Mouse (Mus musculus) hindbrain, embryonic 15.5 days (tissue): ENCODE results near the gene Pitpnb. TPM values are rescaled to one million over a fixed set of nuclear protein-coding genes. Genes with fewer than 3 reads are reported as not detected.

Experiments used
- ATAC-seq: fragments of 200-750 bp; cut with Nextera tagmentation; 2 replicates; pipeline ENCODE4 v1.8.0; 2017; ENCODE audit warnings: low read depth, moderate number of reproducible peaks, moderate TSS enrichment; ENCODE audit not compliant: low FRiP score
- H3K27ac ChIP-seq: fragments of 300-500 bp; sonication (generic); replicated peaks from 2 replicates; pipeline ENCODE4 v1.5.1; 2015; ENCODE audit warnings: mild to moderate bottlenecking, inconsistent platforms
- H3K27me3 ChIP-seq: fragments of 300-500 bp; sonication (generic); 2 replicates; pipeline ENCODE4 v1.6.1; 2015; ENCODE audit warnings: control low read depth, inconsistent platforms
- H3K36me3 ChIP-seq: fragments of 300-500 bp; sonication (generic); 2 replicates; pipeline ENCODE4 v1.6.1; 2015; ENCODE audit warnings: control low read depth, inconsistent platforms
- H3K4me1 ChIP-seq: fragments of 300-500 bp; sonication (generic); replicated peaks from 2 replicates; pipeline ENCODE4 v1.6.1; 2015; ENCODE audit warnings: control low read depth, inconsistent platforms
- H3K4me2 ChIP-seq: fragments of 300-500 bp; sonication (generic); 2 replicates; pipeline ENCODE4 v1.6.1; 2015; ENCODE audit warnings: moderate library complexity, mild to moderate bottlenecking, inconsistent platforms
- H3K4me3 ChIP-seq: fragments of 300-500 bp; sonication (generic); 2 replicates; pipeline ENCODE4 v1.5.1; 2015; ENCODE audit warnings: mild to moderate bottlenecking, inconsistent platforms
- H3K9ac ChIP-seq: fragments of 300-500 bp; sonication (generic); 2 replicates; pipeline ENCODE4 v1.6.1; 2015; ENCODE audit warnings: inconsistent platforms
- H3K9me3 ChIP-seq: fragments of 300-500 bp; sonication (generic); 2 replicates; pipeline ENCODE4 v1.6.1; 2016; ENCODE audit warnings: control low read depth, inconsistent platforms
- WGBS: fragments of 180-500 bp; shearing (Covaris S2); methylation state at CpG from one replicate; pipeline ENCODE4 v1.1.7; 2015; 5-methylcytosine and 5-hydroxymethylcytosine counted together
- polyA plus RNA-seq: library from polyadenylated mRNA; unstranded; fragments of >200 nt; fragmentation: Nextera tagmentation; extraction: Ambion mirVana; gene quantifications from 2 replicates; pipeline ENCODE4 v1.2.1, GENCODE M21; 2015

Gene Pitpnb
- polyA plus RNA-seq, 1 experiment from 2014 or later = 94.9 TPM

- H3K4me2 ChIP-seq = no peak overlapping the region
- no peak overlapping the region for H3K9ac ChIP-seq
- no peaks in the 10 kb centered on the region for H3K9me3 ChIP-seq
- ATAC-seq = no peak
- 89% methylated on average over 9 of the region's 9 CpGs for WGBS
- no peak overlapping the region for H3K4me3 ChIP-seq
- no peaks in the 10 kb centered on the region for H3K36me3 ChIP-seq
- no peaks in the 10 kb centered on the region for H3K4me1 ChIP-seq
- H3K27me3 ChIP-seq = no peaks in the 10 kb centered on the region
- no peak overlapping the region for H3K27ac ChIP-seq
These were observed 16.7 kb upstream of the Pitpnb start for GRCm38 (mm10) chr5:111313833-111314232.

GRCm38 (mm10) chr5:111315061-111315460 is 15.5 kb upstream of the Pitpnb start:
- Histone ChIP-seq H3K4me3 (no peak overlapping the region), H3K4me2 (no peak overlapping the region), H3K9me3 (no peaks in the 10 kb centered on the region), H3K9ac (no peak overlapping the region), H3K36me3 (no peaks in the 10 kb centered on the region), H3K4me1 (no peaks in the 10 kb centered on the region), H3K27me3 (no peaks in the 10 kb centered on the region), H3K27ac (no peak overlapping the region)
- 91% methylated on average over 6 of the region's 6 CpGs for WGBS
- no peak for ATAC-seq

GRCm38 (mm10) chr5:111317526-111317925 is 13.0 kb upstream of the Pitpnb start:
- Histone ChIP-seq H3K4me3 (no peak overlapping the region), H3K27ac (no peak overlapping the region), H3K4me1 (no peaks in the 10 kb centered on the region), H3K36me3 (no peaks in the 10 kb centered on the region), H3K9me3 (no peaks in the 10 kb centered on the region), H3K4me2 (no peak overlapping the region), H3K27me3 (no peaks in the 10 kb centered on the region), H3K9ac (no peak overlapping the region)
- WGBS = 81% methylated on average over 3 of the region's 3 CpGs
- no peak for ATAC-seq

- Histone ChIP-seq H3K27ac (no peak overlapping the region), H3K4me3 (no peak overlapping the region), H3K4me1 (no peaks in the 10 kb centered on the region), H3K4me2 (no peak overlapping the region), H3K36me3 (no peaks in the 10 kb centered on the region), H3K9ac (no peak overlapping the region), H3K27me3 (no peaks in the 10 kb centered on the region), H3K9me3 (no peaks in the 10 kb centered on the region)
- WGBS = 67% methylated on average over 1 of the region's 1 CpGs
- ATAC-seq = no peak
These were observed 11.6 kb upstream of the Pitpnb start for GRCm38 (mm10) chr5:111318946-111319345.

GRCm38 (mm10) chr5:111325813-111326212 is 4.8 kb upstream of the Pitpnb start:
- Histone ChIP-seq H3K9ac (no peak overlapping the region), H3K36me3 (no peaks in the 10 kb centered on the region), H3K4me3 (no peak overlapping the region), H3K4me1 (peaks cover 6% of the 10 kb centered on the region), H3K9me3 (no peaks in the 10 kb centered on the region), H3K4me2 (no peak overlapping the region), H3K27me3 (no peaks in the 10 kb centered on the region), H3K27ac (no peak overlapping the region)
- WGBS = 39% methylated on average over 1 of the region's 1 CpGs
- ATAC-seq = no peak

GRCm38 (mm10) chr5:111327420-111327819 is 3.1 kb upstream of the Pitpnb start:
- H3K27ac ChIP-seq = no peak overlapping the region
- 83% methylated on average over 7 of the region's 7 CpGs for WGBS
- no peak overlapping the region for H3K9ac ChIP-seq
- H3K27me3 ChIP-seq = no peaks in the 10 kb centered on the region
- peaks cover 17% of the 10 kb centered on the region for H3K4me1 ChIP-seq
- ATAC-seq = no peak
- no peak overlapping the region for H3K4me2 ChIP-seq
- no peaks in the 10 kb centered on the region for H3K9me3 ChIP-seq
- H3K4me3 ChIP-seq = no peak overlapping the region
- H3K36me3 ChIP-seq = no peaks in the 10 kb centered on the region

GRCm38 (mm10) chr5:111329782-111330416 is 664 bp upstream of the Pitpnb start:
- Histone ChIP-seq H3K36me3 (no peaks in the 10 kb centered on the region), H3K9me3 (no peaks in the 10 kb centered on the region), H3K27ac (peak overlapping the region; percentile 86), H3K27me3 (no peaks in the 10 kb centered on the region), H3K4me1 (peaks cover 20% of the 10 kb centered on the region), H3K4me2 (peak overlapping the region; percentile 68), H3K9ac (peak overlapping the region; percentile 59), H3K4me3 (peak overlapping the region; percentile 92)
- WGBS = 21% methylated on average over 10 of the region's 10 CpGs
- ATAC-seq = no peak; the same call in 1 of the 2 replicates

- peak overlapping the region; percentile 92 for H3K4me3 ChIP-seq
- no peaks in the 10 kb centered on the region for H3K9me3 ChIP-seq
- ATAC-seq = no peak
- peak overlapping the region; percentile 93 for H3K9ac ChIP-seq
- no peaks in the 10 kb centered on the region for H3K36me3 ChIP-seq
- peak overlapping the region; percentile 85 for H3K27ac ChIP-seq
- H3K4me1 ChIP-seq = peaks cover 20% of the 10 kb centered on the region
- under 1% methylated on average over 14 of the region's 14 CpGs for WGBS
- H3K27me3 ChIP-seq = no peaks in the 10 kb centered on the region
- peak overlapping the region; percentile 68 for H3K4me2 ChIP-seq
These were observed 504 bp downstream of the Pitpnb start for GRCm38 (mm10) chr5:111331099-111331435.

GRCm38 (mm10) chr5:111335939-111336691 is 5.6 kb downstream of the Pitpnb start:
- no peak overlapping the region for H3K9ac ChIP-seq
- H3K4me3 ChIP-seq = no peak overlapping the region
- H3K4me1 ChIP-seq = peaks cover 14% of the 10 kb centered on the region
- no peak for ATAC-seq
- no peak overlapping the region for H3K4me2 ChIP-seq
- 89% methylated on average over 8 of the region's 8 CpGs for WGBS
- no peaks in the 10 kb centered on the region for H3K27me3 ChIP-seq
- H3K27ac ChIP-seq = no peak overlapping the region
- H3K36me3 ChIP-seq = peaks cover 13% of the 10 kb centered on the region
- no peaks in the 10 kb centered on the region for H3K9me3 ChIP-seq

- 53% methylated on average over 5 of the region's 5 CpGs for WGBS
- no peak overlapping the region for H3K4me3 ChIP-seq
- H3K36me3 ChIP-seq = peaks cover 23% of the 10 kb centered on the region
- H3K9ac ChIP-seq = no peak overlapping the region
- no peak overlapping the region for H3K4me2 ChIP-seq
- H3K9me3 ChIP-seq = no peaks in the 10 kb centered on the region
- no peaks in the 10 kb centered on the region for H3K4me1 ChIP-seq
- no peak for ATAC-seq
- H3K27me3 ChIP-seq = no peaks in the 10 kb centered on the region
- no peak overlapping the region for H3K27ac ChIP-seq
These were observed 11.0 kb downstream of the Pitpnb start for GRCm38 (mm10) chr5:111341609-111342008.

GRCm38 (mm10) chr5:111344721-111345400 is 14.3 kb downstream of the Pitpnb start:
- 80% methylated on average over 2 of the region's 2 CpGs for WGBS
- Histone ChIP-seq H3K36me3 (peaks cover 40% of the 10 kb centered on the region), H3K27me3 (no peaks in the 10 kb centered on the region), H3K9ac (no peak overlapping the region), H3K4me3 (no peak overlapping the region), H3K9me3 (no peaks in the 10 kb centered on the region), H3K4me2 (no peak overlapping the region), H3K4me1 (no peaks in the 10 kb centered on the region), H3K27ac (no peak overlapping the region)
- ATAC-seq = no peak
